Mouse (Mus musculus): ENCODE measurements at regions not wholly inside any gene's neighbourhood (a gene's known extent, or its start where the extent isn't known, plus 50 kb on each side); places are given as distances from the start of the nearest gene placed in this dataset.

DNA sequence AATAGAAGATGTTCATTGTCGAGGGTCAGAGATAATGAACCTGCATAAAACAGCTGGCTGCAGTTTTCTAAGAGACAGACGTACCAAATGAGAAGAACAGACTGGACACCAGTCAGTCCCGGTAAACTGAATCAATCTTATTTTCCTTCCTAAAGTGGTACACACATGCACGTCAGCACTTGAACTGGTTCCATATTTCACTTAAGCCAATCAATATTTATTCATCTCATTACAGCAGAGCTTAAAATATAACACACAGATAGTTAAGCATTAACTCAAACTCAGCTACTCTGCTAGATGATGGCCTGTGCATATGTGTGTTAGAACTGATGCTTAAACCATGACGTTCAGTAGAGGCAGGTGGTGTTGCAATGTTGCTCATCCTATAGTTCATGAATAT lies 72.3 kb upstream of the Esrrg start:
- H3K36me3 ChIP-seq (ENCODE audit: control insufficient read depth, insufficient read depth, low read length) = no peaks in the 10 kb centered on the region
- H3K4me1 ChIP-seq (replicated peaks; ENCODE audit: control insufficient read depth, insufficient read depth) = no peaks in the 10 kb centered on the region
- H3K4me2 ChIP-seq (replicated peaks; ENCODE audit: low read depth) = no peak overlapping the region
- H3K27me3 ChIP-seq (ENCODE audit: control insufficient read depth, insufficient read depth, low read length) = no peaks in the 10 kb centered on the region
- no peaks in the 10 kb centered on the region for H3K9me3 ChIP-seq (ENCODE audit: control insufficient read depth, low read length)
- DNase-seq (ENCODE audit: low spot score) = no peak
- 56% methylated on average over 5 of the region's 5 CpGs for WGBS
- ATAC-seq (ENCODE audit: low FRiP score, low TSS enrichment) = no peak
- no peak overlapping the region for H3K27ac ChIP-seq (replicated peaks)
- no peak overlapping the region for H3K9ac ChIP-seq (ENCODE audit: low read length)
- H3K4me3 ChIP-seq (ENCODE audit: low read depth, low read length) = no peak overlapping the region
- TF ChIP-seq CTCF (IDR thresholded peaks at IDR 0.05; ENCODE audit: low read depth) = no peak
- TF ChIP-seq EP300 (optimal IDR thresholded peaks at IDR 0.05) = no peak

GRCm38 (mm10) chr1:187556718-187557117 lies 51.9 kb upstream of the Esrrg start:
- Histone ChIP-seq H3K9ac (ENCODE audit: low read length) (no peak overlapping the region), H3K4me2 (replicated peaks; ENCODE audit: low read depth) (no peak overlapping the region), H3K4me1 (replicated peaks; ENCODE audit: control insufficient read depth, insufficient read depth) (no peaks in the 10 kb centered on the region), H3K4me3 (ENCODE audit: low read depth, low read length) (no peak overlapping the region), H3K36me3 (ENCODE audit: control insufficient read depth, insufficient read depth, low read length) (no peaks in the 10 kb centered on the region), H3K27ac (replicated peaks) (no peak overlapping the region), H3K9me3 (ENCODE audit: control insufficient read depth, low read length) (no peaks in the 10 kb centered on the region), H3K27me3 (ENCODE audit: control insufficient read depth, insufficient read depth, low read length) (no peaks in the 10 kb centered on the region)
- 83% methylated on average over 3 of the region's 3 CpGs for WGBS
- TF ChIP-seq CTCF (IDR thresholded peaks at IDR 0.05; ENCODE audit: low read depth) = no peak
- TF ChIP-seq EP300 (optimal IDR thresholded peaks at IDR 0.05) = no peak
- DNase-seq (ENCODE audit: low spot score) (no peak), ATAC-seq (ENCODE audit: low FRiP score, low TSS enrichment) (no peak)

All from stomach, postnatal 0 days (tissue).